Mouse (Mus musculus) right cerebral cortex, adult 2 months (tissue): ENCODE measurements at regions not wholly inside any gene's neighbourhood (a gene's known extent, or its start where the extent isn't known, plus 50 kb on each side); places are given as distances from the start of the nearest gene placed in this dataset.

Experiments
- DNase-seq, 2 experiments: peaks; one replicate each; pipeline ENCODE4 v3.0.0; 2021 to 2022; ENCODE audit warnings: low spot score in 2 of 2

DNA sequence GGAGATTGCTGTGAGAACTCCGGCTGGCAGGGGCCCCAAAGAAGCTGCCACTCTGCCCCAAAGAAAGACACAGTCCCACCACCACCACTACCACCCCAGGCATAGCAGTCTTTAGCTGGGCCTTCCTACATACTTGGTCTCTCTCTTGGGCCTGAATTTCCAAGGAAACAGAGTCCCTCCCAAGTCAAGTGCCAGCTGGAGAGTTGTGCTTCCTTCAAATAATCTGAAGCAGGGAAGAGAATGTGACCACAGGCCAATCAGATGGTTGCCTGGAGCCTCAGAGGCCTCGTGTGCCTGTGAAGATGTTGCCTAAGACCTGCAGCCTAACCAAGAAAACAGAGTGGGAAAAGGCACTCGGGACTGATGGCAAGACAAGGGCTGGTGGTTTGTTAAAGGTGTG lies 117.5 kb upstream of the Ctnnb1 start:
- DNase-seq, result no peak

DNA sequence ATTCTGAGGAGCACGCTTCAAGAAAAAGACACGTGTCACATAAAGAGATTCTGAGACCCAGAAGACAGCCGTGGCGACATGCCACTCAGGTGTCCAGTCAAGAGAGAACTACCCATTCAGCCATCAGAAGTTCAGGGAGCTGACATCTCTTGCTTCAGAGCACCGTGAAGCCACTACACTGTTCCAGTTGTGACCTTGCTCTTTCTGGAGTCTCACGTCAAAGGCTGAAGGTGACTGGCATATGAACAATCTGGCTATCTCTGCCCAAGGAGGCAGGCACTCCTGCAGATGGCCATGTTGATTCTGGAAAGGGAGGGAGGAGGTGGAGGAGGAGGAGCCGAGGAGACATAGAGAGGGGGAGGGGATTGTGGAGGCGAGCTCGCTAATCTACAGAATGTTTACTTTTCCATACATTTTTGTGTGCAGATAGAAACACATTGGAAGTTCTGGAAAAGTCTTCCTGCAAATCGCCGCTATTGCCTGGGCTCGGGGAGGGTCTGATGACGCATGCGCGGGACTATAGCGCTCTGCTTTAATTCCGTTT lies 116.3 kb upstream of the Ctnnb1 start:
- no peak for DNase-seq

DNA sequence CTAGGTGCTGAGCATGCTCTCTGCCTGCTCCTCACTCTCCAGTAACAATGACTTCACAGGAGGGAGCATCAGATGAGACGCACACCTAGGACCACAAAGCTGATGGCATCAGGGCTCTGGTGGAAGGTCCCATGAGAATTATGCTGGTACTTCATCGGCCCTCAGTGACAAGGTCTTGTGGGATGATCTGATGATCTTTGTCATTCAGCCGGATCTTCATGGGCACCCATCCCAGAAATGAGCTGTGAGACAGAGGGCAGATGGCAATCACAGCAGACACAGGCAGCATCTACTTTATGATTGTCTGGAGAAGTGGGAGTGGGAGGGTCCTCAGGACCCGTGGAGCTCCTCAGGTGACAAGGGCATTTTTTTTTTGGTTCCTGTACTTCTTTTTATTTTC lies 114.7 kb upstream of the Ctnnb1 start:
- no peak for DNase-seq

DNA sequence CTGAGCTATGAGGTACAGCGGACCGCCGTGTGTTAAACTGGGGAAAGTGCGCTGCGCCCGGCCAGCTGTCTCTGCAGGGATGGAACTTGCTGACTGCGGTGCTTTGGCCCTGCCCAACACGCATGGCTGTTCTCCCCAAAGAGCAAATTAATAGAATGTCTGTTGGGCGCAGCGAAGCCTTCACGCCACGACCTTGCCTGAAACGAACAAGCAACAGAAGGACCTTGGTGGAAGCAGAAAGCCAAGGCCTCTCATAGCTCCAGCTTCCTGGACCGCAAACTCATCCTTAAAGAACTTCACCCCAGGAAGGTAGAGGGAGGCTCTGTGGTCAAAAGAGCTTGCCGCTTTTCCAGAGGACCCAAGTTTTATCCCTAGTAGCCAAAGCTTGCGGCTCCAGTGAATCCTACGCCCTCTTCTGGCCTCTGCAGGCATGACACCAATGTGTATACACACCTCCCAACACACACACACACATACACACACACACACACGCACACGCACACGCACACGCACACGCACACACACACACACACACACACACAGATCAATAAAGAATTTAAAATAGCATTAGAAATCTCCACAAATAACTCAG lies 110.2 kb upstream of the Ctnnb1 start:
- no peak for DNase-seq

DNA sequence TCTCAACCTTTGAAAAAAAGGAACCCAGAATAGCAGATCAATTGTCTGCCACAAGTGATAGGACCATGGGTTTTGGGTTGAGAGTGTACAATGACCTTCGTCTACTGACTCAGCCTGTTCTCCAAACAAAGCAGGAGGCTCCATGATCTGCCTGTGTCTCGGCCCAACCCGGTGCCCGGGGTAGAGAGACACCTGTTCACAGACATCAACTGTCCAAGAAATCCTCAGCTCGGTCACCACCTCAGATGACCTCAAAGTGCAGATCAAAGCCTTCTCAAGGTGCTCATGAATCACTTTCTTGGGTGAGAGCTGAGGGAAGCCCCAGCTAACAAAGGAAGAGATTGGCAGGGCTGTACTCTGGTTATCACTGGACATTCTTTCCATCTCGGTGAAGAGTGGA lies 108.1 kb upstream of the Ctnnb1 start:
- no peak for DNase-seq

DNA sequence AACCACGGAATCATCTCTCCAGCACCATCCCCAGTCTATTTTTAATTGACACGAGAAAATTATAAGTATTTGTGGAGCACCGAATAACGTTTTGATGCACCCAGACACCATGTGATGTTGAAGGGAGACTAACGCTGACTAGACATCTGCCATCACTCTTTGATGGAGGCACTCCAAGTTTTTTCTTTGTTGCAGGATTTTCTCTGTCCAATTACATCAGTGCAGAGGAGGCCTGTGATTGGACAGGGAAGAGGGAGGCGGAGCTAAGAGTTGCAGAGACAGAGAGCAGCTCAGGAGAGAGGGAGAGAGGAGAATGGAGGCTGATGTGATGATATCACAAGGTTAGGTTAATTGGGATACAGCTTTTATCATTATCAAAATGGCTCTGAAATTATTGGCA lies 105.6 kb upstream of the Ctnnb1 start:
- DNase-seq, result no peak

DNA sequence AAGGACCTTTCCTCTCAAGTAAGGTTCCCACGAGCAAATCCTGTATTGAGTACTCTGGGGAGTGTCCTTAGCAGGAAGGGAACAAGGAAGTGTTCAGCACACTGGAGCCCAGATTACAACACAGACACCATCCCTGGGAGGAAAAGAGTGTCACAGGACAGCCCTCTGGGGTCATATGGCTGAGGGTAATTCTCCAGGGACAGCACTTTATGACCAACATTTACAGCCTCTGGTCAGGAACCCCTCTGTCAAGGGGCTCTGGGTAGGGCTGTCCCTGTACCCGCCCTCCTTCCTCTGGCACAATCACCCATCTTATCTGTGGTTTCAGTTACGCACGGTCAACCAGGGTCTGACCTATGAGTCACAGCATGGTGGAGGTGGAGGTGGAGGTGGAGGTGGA lies 102.8 kb upstream of the Ctnnb1 start:
- DNase-seq, result no peak

DNA sequence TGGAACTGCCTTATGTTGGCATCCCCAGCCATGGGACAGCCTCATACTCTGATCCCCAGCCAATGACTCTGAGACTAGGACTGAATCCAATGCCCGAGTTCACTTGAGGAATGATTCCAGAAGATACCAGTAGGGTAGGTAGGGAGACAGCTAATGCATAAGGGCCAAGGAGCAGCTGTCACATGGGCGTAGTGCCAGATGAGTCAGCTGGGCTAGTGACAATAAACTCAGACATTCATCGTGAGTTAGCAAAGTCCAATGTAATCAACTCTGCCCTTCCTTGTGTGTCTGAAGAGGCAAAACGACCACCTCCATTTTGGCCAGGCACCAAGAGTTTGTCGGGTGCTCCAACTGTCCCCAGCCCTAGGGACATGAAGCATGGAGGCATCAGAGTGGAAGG lies 98.5 kb upstream of the Ctnnb1 start:
- peak; percentile 50 to 57 for DNase-seq

DNA sequence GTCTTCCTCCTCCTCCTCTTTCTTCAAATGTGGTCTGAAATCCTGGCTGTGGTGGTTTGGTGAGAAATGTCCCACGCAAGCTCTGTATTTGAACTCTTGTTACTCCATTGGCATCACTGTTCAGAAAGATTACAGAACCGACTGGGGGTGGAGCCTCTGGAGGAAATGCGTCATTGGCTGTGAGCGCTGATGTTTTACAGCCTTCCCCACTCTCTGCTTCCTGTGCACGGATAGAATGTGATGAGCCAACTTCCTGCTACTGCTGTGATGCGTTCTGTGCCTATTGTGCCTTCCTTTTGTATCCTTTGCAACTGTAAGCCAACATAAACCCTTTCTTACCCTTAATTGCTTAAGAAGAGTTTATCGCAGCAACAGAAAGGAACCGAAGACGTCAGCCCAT lies 94.8 kb upstream of the Ctnnb1 start:
- DNase-seq, result no peak

DNA sequence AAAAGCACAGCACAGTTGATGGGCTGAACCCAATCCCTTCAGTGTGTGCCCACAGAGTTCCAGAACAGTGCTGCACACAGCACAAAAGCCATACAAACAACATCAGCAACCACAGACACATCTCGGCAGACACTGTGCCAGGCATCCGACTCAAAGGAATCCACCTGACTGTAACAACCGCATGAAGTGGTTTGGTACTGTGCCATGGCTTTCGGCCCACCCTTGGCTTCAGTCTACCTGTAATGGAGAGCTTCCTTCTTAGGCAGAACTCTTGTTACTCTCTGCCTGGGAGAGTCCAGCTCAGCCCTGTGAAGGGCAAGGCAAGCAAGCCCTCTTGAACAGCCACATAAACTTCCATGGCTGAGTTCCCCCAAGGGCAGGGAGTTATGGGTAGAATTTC lies 93.4 kb upstream of the Ctnnb1 start:
- no peak for DNase-seq

DNA sequence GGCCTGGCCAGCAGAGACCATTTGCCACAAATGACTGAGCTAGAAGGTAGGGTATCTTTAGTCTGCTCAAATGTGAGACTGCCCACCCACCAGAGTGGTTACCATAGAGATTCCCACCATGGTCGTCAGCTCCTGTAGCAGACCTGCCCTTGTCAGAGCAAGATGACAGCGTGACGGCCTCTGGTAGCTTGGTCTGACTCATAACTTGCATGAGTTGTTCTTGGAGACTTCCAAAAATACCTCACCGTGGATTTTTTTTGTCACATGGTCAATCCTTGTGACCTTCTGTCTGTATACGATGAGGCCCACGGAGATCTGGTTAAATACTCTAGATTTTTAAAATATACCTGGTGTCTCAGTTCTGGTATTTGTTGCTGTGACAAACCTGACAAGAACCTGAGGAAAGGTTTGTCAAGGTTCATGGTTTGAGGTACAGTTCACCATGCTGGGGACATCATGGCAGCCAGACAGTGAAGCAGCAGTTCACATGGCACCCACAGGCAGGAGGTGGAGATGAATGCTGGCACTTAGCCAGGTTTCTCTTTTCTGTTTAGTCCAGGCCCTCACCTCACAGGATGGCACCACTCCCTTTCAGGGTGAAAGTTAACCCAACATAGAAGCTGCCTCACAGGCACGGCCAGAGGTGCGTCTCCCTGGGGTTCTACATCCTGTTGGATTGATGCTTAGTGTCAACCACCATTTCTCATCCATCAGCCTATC lies 91.4 kb upstream of the Ctnnb1 start:
- peak; percentile 33 to 44 for DNase-seq

DNA sequence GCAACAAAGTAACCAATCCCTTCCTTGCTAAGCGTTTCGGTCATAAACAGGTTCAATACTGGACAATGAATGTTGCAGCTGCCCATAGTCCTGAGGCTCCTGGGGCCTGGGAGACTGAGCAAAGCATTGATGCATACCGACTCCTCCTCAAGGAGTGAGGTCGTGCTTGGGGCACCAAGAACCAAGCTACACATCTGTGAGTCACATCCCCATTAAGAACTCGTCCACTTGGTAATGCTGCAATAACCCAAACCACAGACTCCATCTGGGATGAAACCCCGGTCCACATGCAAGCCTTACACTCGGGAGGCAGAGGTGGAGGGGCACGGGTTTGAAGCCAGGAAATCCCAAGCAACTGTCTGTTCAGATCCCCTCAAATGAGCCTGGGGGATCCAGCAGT lies 85.3 kb upstream of the Ctnnb1 start:
- no peak for DNase-seq

DNA sequence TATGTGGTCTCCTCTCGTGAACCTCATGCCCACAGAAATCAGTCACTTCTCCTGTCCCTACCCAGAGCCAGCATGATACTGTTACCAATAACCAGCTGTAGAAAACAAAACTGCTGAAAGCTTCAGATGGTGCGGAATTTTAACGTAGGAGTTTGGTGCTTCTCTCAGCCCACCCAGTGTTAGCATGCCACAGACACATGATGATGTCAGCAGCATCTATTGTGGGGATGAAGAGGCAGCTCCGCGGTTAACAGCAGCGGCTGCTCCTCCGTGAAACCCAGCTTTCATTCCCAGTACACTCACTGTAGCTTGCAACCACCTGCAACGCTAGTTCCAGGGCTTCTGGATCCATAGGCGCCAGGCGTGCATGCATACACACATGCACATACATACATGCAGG lies 83.5 kb upstream of the Ctnnb1 start:
- peak in 1 of 2 experiments; percentile 52 for DNase-seq

DNA sequence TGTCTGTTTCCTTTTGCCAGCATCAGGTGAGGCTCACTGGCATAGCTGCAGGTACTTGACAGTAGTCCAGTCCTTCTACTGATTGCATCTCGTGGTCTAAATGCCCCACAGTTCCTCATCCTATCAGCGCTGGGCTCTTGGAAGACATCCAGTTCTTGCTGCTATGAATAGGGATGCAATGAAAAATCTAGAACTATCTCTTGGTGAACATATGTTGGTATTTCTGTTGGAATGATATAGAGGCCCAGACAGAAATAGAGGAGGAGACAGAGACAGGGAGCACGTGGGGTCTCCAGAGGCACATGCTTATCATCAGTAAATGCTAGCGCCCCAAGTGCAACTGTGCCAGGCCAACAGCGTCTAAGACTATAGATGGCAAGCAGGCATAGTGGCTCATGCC lies 81.4 kb upstream of the Ctnnb1 start:
- peak in 1 of 2 experiments; percentile 22 for DNase-seq

DNA sequence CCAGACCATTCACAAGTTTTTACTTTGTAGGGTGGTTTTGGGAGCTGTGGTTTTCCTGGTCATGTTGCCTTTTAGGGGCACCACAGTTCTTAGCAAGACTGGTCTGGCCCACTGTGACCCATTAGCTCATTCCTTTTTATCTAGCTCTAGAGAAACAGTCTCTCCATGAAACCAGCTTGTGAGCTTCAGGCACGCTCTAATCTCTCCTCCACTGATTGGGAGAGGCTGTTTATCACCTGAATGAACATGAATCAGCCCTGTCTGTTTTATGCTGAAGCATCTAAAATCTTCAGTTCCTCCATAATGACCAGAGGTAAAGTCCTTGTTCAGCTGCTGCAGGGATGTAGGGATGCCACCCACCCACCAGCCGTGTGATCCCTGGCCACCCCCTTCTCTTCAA lies 80.1 kb upstream of the Ctnnb1 start:
- DNase-seq, result no peak

DNA sequence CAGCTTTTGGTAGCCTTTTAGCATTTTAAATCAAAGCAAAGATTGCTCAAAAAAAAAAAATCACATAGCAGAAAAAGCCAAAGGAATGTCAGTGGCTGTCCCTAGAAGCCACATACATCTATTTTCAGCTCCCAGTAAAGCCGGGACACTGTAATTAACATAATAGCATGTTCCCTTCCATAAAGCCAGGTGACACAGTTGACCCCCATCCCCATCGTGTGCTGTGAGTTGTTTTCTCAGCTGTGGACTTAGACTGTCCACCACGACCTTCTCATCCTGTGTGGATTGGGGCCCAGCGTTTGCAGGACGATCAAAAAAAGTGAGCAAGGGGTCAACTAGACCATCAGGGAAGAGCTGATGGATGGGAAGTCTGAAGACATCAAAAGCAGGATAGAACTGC lies 78.9 kb upstream of the Ctnnb1 start:
- DNase-seq, result no peak

DNA sequence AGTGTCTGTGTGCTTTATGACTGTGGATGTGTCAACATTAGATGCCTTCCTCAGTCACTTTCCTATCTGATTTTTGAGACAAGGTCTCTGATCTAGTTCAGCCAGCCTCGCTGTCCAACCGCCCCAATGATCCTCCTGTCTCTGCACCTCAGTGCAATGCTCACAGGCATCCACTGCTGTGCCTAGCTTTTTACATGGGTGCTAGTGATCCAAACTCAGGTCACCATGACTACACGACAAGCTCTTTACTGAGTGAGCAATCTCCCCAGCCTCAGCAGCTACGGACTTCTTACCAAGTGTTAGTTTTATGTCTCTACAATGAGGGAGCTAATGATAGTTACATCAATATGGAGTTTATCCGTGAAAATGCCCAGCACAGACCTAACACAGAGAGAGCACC lies 77.1 kb upstream of the Ctnnb1 start:
- DNase-seq, result peak in 1 of 2 experiments; percentile 31

DNA sequence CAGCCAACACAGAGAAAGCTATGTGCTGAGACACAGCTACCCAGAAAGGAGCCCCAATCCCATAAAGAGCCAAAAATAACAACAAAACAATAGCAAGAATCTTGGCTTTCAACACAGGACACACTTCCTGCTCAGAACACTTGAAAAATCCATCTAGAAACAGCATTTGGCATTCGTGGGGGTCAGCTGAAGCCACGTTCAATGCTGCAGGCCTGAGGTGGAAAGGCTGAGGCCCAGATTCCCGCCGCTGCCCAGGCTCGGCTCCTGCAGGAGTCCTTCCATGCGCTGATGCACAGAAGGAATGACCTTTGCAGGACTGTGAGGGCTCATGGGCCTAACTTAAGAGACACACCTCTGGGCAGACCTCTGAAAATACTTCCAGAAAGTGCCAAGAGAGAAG lies 76.4 kb upstream of the Ctnnb1 start:
- no peak for DNase-seq

DNA sequence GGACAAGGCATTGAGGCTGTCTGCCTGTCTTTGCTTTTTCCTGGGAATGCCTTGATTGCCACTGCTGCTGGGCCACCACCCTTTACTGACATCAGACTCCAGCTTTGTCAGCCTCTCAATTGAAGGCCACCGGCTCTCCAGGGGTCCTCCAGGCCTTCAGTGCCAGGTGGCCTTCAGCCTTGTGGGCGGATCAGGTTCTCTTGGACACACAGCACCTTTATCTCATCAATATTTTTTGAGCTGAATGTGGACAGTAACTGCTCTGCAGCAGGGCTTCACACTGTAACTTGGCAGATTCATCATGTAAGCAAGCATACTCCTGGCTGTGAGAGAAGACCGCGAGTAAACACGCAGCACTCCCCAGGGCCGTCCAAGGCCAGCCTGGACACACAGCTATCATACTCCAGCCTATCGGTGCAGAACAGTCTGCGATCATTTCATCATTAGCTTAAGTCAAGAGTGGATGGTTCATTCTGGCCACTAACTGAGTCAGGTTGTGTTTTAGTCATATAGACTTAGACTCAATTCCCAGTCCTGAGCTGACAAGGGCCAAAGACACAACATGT lies 75.9 kb upstream of the Ctnnb1 start:
- no peak for DNase-seq

DNA sequence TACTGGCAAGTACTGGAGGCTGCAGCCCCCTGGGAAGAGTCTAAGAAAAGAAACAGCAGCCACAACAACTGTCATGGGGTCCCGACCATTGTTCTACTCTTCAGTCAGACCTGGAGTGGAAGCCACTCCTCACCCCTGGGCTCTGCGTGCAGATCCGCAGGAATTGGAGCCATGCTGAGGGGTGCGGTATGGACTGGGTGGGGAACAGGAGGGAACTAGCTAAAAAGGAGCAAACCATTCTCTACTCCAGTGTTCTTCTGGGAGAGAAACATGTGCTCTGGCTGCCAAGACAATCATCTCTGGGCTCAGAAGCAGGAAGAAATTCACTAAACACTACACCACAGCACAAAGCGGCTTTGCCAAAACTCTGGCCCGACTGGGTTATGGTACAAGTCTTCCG lies 74.7 kb upstream of the Ctnnb1 start:
- DNase-seq, result no peak

DNA sequence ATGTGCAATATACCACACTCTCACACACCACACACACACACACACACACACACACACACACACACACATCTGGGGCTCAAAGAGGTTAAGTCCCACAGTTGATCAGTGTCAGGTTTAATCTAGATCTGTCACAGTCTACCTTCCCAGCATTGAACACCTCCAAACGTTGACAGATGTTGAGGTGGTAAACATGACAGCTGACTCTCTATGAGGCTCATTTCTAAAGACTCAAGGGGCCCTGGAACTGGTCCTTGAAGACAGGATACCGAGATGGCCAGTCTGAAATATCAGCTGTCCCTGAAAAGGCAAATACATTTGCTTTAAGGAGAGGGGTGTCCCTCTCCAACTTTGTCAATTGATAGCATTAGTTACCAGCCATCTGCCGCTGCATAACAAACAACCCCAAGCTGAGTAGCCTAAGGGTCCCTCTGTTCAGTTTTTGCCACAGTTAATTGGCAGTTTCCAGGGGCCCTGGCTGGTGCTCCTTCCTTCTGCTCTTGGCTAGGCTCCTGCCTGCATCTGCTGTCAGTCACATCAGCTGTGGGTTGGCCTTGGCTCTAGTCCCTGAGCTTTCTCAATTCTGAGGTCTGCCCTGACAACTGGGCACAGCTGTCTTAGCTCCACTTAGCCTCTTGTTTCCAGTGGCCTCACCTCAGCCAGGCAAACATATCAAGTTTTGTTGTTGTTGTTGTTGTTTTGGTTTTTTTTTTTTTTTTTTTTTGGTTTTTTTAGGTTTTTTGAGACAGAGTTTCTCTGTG lies 73.5 kb upstream of the Ctnnb1 start:
- DNase-seq, result no peak

DNA sequence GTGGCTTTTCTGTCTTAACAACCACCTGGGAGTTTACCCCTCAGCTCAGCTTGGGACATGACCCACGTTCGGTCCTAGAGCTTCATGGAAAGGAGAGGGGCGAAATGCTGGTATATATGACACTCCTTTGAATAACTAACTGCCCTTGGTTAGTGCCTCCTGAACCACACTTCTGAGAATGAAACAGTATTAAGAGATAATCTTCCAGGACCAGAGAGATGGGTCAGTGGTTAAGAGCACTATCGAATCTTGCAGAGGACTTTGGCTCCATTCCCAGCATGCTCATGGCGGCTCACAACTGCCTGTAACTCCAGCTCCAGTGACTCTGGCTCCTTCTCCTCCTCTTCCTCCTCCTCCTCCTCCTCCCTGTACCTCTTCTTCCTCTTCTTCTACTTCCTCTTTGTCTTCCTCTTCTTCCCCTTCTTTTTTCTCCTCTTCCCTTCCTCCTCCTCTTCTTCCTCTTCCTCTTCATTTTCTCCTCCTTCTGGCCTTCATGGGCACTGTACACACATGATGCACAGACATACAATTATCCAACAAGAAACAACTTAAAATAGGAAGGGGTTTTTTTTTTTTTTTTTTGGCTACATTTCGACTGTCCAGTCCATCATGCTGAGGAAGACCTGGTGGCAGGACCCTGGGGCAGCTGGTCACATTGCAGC lies 71.0 kb upstream of the Ctnnb1 start:
- no peak for DNase-seq
